Mouse (Mus musculus) yolk sac, embryonic 10.5 days (tissue): Measurements from ENCODE around the gene Zfp213.
"Not testable (repeated sequence)": the region's sequence is repeated elsewhere in the genome, so short reads cannot be mapped to it uniquely, and the experiment has no call there.

Experiments used
- DNase-seq: peaks from one replicate; pipeline ENCODE4 v3.0.0-alpha.2; 2017; ENCODE audit warnings: low spot score

Zfp213 gene

GRCm38 (mm10) chr17:23563595-23564367 is at the start of gene Zfp213:
Gene Zfp213 (minus strand): TSS chr17:23564238.
- peak; percentile 93 for DNase-seq

- DNase-seq = peak; percentile 50
Observed at GRCm38 (mm10) chr17:23610361-23610800, 46.3 kb upstream of the Zfp213 start.

GRCm38 (mm10) chr17:23609612-23610011 is 45.6 kb upstream of the Zfp213 start:
- no peak for DNase-seq

DNA sequence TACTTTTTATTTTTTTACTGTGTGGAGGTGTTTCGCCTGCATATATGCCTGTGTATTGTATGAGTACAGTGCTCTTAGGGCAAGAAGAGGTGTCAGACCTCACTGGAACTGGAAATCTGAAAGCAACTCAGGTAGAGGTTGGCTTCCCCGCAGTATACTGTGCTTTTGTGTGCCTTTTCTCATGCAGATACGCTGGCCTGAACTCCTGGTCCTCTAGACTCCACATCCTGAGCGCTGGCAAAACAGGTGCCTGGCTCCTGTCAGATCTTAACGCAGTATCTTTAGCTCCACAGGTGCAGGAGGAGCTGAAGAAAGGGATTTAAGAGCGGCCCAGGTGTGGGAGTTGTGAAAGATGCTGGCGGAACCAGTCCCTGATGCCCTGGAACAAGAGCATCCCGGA is 41.2 kb upstream of the Zfp213 start:
- DNase-seq = no peak

GRCm38 (mm10) chr17:23604394-23604793 is 40.4 kb upstream of the Zfp213 start:
- DNase-seq = no peak

DNA sequence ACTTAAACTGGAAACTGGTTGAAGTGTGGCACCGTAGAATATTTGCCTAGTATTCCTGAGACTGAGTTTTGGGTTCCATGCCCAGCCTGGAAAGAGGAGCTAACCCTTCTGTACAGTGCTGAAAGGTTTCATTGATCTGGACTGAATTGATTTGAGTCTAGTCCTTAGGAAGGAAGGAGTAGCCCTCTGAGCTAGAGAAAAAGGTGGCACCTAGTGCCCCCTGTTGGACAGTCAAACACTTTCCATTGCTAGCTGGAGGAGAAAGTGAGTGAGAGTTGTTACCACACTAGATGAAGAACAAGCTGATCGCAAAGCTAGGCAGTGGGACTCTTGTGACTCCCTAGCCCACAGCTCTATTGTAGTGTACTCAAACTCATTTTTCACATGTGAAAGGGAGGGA is 39.5 kb upstream of the Zfp213 start:
- DNase-seq = no peak

DNA sequence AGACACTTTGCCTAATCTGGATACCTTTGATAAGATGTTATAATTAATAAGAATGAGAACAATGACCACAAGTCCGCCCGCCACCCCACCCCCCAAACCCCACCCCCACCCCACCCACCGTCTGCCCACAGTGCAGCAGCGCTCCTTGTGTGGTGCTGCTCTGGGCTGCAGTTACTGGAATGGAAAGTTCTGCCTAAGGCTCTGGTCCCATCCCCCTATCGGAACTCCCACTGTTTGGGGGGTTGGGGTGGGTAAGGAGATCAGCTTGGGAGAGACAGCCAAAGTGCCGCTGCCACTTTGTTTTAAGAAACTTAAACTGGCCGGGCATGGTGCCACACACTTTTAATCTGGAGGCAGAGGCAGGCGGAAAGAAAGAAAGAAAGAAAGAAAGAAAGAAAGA is 39.0 kb upstream of the Zfp213 start:
- no peak for DNase-seq

DNA sequence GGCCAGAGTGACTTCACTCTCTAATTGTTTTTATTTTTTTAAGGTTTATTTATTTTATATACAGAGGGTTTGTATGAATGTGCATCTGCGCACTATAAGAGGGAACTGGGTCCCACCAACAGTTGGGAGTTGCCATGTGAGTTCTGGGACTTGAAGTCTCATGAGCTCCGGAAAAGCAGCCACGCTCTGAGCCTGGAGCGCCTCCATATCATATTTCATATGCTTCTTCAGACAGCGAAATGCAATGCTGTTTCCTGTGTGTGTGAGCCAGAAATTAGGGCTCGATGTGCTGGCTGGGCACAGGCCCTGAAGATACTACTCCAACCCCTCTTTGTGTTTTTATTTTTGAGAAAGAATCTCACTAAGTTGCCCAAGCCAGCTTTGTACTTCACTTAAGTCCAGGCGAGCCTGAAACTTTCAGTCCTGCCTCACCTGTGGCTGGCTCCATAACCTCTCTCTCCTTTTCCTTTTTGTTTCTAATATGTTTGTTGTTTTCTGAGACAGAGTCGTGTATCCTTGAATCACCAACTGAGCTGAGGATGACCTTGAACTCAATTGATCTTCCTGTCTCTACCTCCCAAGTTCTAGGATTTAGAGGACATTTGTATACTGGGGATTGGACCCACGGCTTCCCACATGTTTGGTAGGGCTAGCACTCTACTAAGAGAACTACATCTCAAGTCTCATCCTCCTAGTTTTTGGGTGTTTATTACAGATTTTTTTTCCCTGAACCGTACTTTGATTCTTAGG is 38.0 kb upstream of the Zfp213 start:
- no peak for DNase-seq

DNA sequence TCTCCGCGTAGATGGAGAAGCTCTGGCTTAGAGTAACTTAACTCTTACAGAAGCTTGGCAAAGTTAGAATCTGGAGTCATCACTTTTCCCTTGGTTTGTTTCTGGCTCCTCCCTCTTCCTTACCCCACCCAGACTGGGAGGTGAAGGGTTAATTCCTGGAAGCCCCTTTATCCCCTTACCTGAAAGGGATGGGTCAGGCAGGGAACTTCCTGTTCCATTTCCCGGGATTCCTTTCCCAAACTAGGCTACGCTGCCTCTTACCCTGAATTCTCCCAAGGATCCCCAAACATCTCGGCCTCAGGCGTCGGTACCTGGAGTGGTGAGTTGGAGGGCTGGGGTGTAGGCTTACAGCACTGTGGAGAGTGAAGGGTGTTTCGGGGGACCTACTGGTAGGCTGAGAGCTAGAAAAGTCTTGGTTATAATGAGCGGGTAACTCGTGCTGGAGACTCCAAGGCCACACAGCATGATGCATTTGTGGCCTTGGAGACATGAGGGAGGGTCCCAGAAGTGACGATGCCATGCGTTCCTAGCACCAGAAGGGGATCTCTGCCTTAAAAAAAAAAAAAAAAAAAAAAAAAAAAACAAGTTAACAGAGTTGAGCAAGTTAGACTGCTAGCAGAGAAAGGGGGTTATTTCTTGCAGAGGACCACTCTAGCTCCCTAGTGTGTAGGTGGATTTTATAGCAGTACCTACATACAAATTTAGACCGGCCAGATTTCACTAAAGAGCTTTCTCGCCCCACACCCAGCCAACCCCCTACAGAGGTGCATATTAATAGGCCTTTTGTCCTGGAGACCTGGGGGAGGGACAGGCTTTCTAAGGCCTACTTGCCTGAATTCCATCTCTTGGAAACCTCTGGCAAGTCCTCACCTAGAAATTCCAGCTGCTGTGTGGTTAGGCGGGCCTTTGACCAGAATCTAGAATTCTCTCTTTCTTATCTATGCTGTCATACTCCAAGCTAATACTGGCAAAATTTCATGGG is 36.9 kb upstream of the Zfp213 start, which contains the start of gene Zscan10:
TSS of gene Zscan10 (plus strand) at position 216 of the 982 bp plus-strand sequence.
- no peak for DNase-seq

GRCm38 (mm10) chr17:23599605-23600063 is 35.6 kb upstream of the Zfp213 start:
- no peak for DNase-seq

GRCm38 (mm10) chr17:23598582-23599552 is 34.8 kb upstream of the Zfp213 start, which contains the start of gene Zfp13:
Gene Zfp13 (minus strand): TSS chr17:23599487.
- peak; percentile 95 for DNase-seq

- DNase-seq = not testable (repeated sequence)
Observed at GRCm38 (mm10) chr17:23595139-23595538, 31.1 kb upstream of the Zfp213 start.

GRCm38 (mm10) chr17:23592926-23593300 is 28.9 kb upstream of the Zfp213 start:
- DNase-seq = no peak

GRCm38 (mm10) chr17:23592208-23592925 is 28.3 kb upstream of the Zfp213 start:
- DNase-seq = peak; percentile 96

- no peak for DNase-seq
Observed at GRCm38 (mm10) chr17:23587253-23587652, 23.2 kb upstream of the Zfp213 start.

DNA sequence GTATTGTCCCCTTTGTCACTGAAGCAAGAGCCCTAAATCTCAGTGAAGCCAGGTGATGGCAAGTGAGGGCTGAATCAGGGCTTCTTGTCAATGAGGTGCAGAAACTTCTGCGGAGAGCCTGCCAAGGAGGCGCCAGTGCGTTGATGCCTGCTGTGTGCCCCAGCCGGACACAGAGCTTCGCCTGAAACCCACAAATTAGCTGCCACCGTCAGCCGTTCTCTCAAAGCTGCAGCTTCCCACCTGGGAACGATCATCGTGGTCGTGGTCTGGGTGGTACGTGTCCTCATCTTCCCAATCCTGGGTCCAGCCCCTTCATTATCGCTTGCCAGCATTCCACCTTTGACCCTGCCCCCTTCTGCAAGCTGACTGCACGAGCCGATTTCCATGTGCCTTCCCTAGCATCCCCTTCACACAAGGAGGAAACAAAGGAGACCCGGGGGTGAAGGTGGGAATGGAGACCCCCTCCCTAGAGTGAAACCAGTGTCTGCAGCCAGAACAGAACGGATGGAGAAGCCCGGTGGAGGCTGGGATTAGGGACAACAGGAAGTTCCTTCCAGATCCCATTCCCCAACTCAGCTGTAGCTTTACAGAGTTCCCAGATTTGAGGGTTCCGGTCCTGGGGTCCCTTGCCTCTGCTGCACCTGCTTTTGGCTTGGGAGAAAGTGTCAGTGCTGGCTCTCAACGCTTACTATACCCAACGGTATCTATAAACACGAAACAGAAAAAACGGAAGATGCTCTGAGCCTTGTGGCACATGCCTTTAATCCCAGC is 21.9 kb upstream of the Zfp213 start:
- peak; percentile 51 for DNase-seq

- DNase-seq = no peak
Observed at GRCm38 (mm10) chr17:23584786-23585185, 20.7 kb upstream of the Zfp213 start.

DNA sequence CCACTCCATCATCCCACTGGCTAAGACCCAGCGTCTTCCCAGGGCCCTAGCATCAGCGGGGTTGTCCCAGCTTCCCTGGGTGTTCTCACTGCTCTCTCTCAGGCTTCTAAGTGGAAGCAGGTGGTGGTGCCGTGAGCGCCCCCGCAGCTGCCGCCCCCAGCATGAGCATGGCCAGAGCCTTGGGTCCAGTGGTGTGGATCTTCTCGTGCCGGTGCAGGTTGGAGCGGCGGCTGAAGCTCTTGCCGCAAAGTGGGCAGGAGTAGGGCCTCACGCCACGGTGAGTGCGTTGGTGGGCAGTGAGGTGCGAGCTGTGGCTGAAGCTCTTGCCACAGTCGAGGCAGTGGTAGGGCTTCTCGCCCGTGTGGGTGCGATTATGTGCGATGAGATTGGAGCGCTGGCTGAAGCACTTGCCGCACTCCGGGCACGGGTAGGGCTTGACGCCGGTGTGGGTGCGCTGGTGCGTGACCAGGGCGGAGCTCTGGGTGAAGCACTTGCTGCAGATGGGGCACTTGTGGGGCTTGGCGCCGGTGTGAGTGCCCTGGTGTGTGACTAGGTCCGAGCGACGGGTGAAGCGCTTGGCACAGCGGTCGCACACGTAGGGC is 12.0 kb upstream of the Zfp213 start:
- DNase-seq = no peak

GRCm38 (mm10) chr17:23574130-23574529 is 10.1 kb upstream of the Zfp213 start:
- no peak for DNase-seq
